Mouse (Mus musculus): ENCODE measurements around the gene Grk3. TPM values are rescaled to one million over a fixed set of nuclear protein-coding genes. Genes with fewer than 3 reads are reported as not detected.

The Grk3 gene
- polyA plus RNA-seq, 1 experiment from 2014 or later = 14.1 TPM

DNA sequence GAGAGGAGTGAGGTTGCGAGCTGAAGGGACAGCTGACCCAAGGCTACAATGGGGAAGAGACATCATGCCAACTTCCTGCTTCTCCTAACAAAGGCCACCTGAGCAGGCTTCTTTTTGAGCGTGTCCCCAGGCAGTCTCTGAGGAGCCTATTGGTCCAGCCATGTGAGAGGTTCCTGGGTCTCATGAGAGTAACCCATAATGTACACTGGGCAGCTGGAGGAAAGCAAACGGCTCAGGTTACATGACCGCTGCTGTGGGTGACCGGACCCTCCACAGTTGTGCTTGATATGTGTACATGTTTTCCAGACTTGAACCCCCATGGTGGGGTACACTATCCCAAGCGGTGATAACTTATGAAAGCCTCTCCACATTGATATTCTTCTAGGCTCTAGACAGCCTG is 108.1 kb downstream of the Grk3 start:
- 61% methylated on average over 6 of the region's 6 CpGs for whole genome bisulfite sequencing
- Histone ChIP-seq H3K9ac (no peak overlapping the region), H3K4me1 (replicated peaks) (peaks cover 22% of the 10 kb centered on the region), H3K27me3 (replicated peaks) (no peaks in the 10 kb centered on the region), H3K4me2 (no peak overlapping the region), H3K9me3 (replicated peaks) (peaks cover 11% of the 10 kb centered on the region; the same call in 1 of the 2 replicates), H3K4me3 (no peak overlapping the region), H3K27ac (ENCODE audit: poor library complexity, severe bottlenecking) (peak overlapping the region; percentile 73; the same call in 1 of the 2 replicates), H3K36me3 (no peaks in the 10 kb centered on the region)
- no peak for ATAC-seq (ENCODE audit: insufficient number of reproducible peaks, low FRiP score)

GRCm38 (mm10) chr5:112895674-112896654 is 119.6 kb downstream of the Grk3 start, which contains the start of gene Myo18b:
Myo18b (minus strand) TSS chr5:112896362.
- H3K9me3 ChIP-seq (replicated peaks) = no peaks in the 10 kb centered on the region
- H3K4me3 ChIP-seq = peak within 1 kb of the TSS; percentile 51
- peaks cover 30% of the 10 kb centered on the region for H3K4me1 ChIP-seq (replicated peaks)
- ATAC-seq (ENCODE audit: insufficient number of reproducible peaks, low FRiP score) = peak; percentile 83
- H3K9ac ChIP-seq = peak within 1 kb of the TSS; percentile 75
- H3K27ac ChIP-seq (ENCODE audit: poor library complexity, severe bottlenecking) = peak within 1 kb of the TSS; percentile 98
- H3K4me2 ChIP-seq = peak within 1 kb of the TSS; percentile 69
- no peaks in the 10 kb centered on the region for H3K27me3 ChIP-seq (replicated peaks)
- H3K36me3 ChIP-seq = peaks cover 8% of the 10 kb centered on the region; the same call in 1 of the 2 replicates
- WGBS = 36% methylated on average over 17 of the region's 17 CpGs

GRCm38 (mm10) chr5:112893462-112894060 is 122.0 kb downstream of the Grk3 start:
- no peaks in the 10 kb centered on the region for H3K27me3 ChIP-seq (replicated peaks)
- ATAC-seq (ENCODE audit: insufficient number of reproducible peaks, low FRiP score) = no peak
- peaks cover 13% of the 10 kb centered on the region for H3K36me3 ChIP-seq
- peaks cover 42% of the 10 kb centered on the region for H3K4me1 ChIP-seq (replicated peaks)
- H3K27ac ChIP-seq (ENCODE audit: poor library complexity, severe bottlenecking) = no peak overlapping the region
- no peaks in the 10 kb centered on the region for H3K9me3 ChIP-seq (replicated peaks)
- H3K4me2 ChIP-seq = peak overlapping the region; percentile 69
- H3K4me3 ChIP-seq = no peak overlapping the region
- no peak overlapping the region for H3K9ac ChIP-seq
- WGBS = 69% methylated on average over 5 of the region's 5 CpGs

DNA sequence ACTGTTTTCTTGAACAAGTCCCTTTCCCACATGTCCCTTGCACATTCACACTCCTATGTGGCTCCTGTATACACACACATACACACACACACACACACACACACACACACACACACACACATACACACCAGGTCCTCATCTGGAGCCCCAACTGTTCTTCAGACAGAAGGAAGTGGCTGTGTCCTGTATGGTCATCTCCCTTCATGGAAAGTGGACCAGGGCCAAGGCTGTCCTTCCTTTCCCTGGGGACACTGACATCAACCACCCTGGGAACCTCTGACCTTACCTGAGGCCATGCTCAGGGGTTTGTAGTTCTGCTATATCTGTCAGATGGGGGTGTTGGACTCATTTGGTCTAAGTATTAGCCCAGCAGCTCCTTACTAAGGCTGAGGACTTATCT is 123.2 kb downstream of the Grk3 start:
- H3K4me1 ChIP-seq (replicated peaks) = peaks cover 53% of the 10 kb centered on the region
- no peak overlapping the region for H3K4me3 ChIP-seq
- H3K9me3 ChIP-seq (replicated peaks) = no peaks in the 10 kb centered on the region
- H3K9ac ChIP-seq = no peak overlapping the region
- H3K4me2 ChIP-seq = no peak overlapping the region
- H3K27ac ChIP-seq (ENCODE audit: poor library complexity, severe bottlenecking) = no peak overlapping the region
- H3K36me3 ChIP-seq = peaks cover 22% of the 10 kb centered on the region
- no peak for ATAC-seq (ENCODE audit: insufficient number of reproducible peaks, low FRiP score)
- H3K27me3 ChIP-seq (replicated peaks) = no peaks in the 10 kb centered on the region

DNA sequence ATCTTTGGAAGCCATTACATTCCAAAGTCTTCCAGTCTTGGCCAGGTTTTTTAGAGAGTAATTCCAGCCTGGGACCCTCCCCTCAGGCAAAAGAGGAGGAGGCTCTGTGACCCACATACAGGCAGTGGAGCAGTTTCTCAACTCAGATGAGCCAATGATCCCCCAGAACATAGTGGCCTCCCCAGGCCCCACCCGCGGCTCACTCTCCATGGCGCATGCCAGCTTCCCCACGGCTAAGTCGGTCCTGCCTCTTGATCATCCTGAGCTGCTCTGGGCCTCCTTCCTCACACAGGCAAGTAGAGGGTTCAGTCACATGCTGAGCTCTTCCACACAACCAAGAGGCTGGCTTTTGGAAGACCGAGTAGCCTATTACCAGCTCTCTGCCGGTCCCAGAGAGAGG is 126.9 kb downstream of the Grk3 start:
- Histone ChIP-seq H3K9ac (no peak overlapping the region; the same call in 1 of the 2 replicates), H3K36me3 (peaks cover 22% of the 10 kb centered on the region), H3K27ac (ENCODE audit: poor library complexity, severe bottlenecking) (peak overlapping the region; percentile 3; the same call in 1 of the 2 replicates), H3K4me1 (replicated peaks) (peaks cover 57% of the 10 kb centered on the region), H3K27me3 (replicated peaks) (no peaks in the 10 kb centered on the region), H3K4me3 (no peak overlapping the region), H3K9me3 (replicated peaks) (no peaks in the 10 kb centered on the region), H3K4me2 (no peak overlapping the region)
- ATAC-seq (ENCODE audit: insufficient number of reproducible peaks, low FRiP score) = no peak
- WGBS = 47% methylated on average over 7 of the region's 7 CpGs

- Histone ChIP-seq H3K9ac (no peak overlapping the region), H3K27ac (ENCODE audit: poor library complexity, severe bottlenecking) (peak overlapping the region; percentile 85), H3K27me3 (replicated peaks) (no peaks in the 10 kb centered on the region), H3K36me3 (peaks cover 17% of the 10 kb centered on the region), H3K4me3 (no peak overlapping the region), H3K9me3 (replicated peaks) (no peaks in the 10 kb centered on the region), H3K4me1 (replicated peaks) (peaks cover 42% of the 10 kb centered on the region), H3K4me2 (peak overlapping the region; percentile 1; the same call in 1 of the 2 replicates)
- 53% methylated on average over 17 of the region's 17 CpGs for WGBS
- peak; percentile 49 for ATAC-seq (ENCODE audit: insufficient number of reproducible peaks, low FRiP score)
Measured at GRCm38 (mm10) chr5:112886687-112887491, 128.7 kb downstream of the Grk3 start.

DNA sequence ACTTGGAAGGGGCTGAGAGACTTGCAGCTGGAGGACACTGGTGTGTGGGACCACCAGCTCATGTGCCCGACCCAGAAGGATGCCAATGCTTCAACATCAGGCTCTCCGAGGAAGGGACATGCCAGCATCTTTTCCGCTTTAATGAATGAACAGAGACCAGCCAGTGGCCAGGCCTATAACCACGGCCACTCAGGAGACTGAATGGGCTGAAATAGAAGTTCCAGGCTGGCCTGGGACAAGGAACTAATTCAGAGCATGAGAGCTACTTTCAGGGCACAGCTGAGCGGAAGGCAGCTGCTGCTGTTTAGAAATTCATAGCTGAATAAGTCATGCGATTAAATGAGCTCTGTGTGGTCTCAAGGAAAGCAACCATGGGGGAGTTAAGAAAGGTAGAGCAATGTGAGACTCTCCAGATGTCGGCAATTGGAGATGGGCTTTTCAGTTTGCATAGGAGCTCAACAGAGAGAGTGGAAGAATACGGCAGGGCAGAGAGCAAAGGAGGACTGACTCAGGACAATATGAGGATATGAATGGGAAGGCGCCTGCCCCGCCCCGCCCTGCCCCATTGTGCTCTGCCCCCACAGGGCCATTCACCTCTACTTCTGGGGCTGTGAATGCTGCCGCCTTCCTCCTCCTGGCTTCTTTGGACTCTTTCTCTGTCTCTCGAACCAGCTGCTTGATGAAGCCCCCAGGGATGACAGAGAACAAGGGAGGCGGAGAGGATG is 138.0 kb downstream of the Grk3 start:
- Histone ChIP-seq H3K9ac (no peak overlapping the region), H3K4me3 (no peak overlapping the region), H3K27ac (ENCODE audit: poor library complexity, severe bottlenecking) (no peak overlapping the region), H3K4me2 (no peak overlapping the region), H3K36me3 (peaks cover 58% of the 10 kb centered on the region), H3K4me1 (replicated peaks) (peaks cover 27% of the 10 kb centered on the region), H3K9me3 (replicated peaks) (no peaks in the 10 kb centered on the region), H3K27me3 (replicated peaks) (no peaks in the 10 kb centered on the region)
- WGBS = 73% methylated on average over 14 of the region's 14 CpGs
- ATAC-seq (ENCODE audit: insufficient number of reproducible peaks, low FRiP score) = no peak

DNA sequence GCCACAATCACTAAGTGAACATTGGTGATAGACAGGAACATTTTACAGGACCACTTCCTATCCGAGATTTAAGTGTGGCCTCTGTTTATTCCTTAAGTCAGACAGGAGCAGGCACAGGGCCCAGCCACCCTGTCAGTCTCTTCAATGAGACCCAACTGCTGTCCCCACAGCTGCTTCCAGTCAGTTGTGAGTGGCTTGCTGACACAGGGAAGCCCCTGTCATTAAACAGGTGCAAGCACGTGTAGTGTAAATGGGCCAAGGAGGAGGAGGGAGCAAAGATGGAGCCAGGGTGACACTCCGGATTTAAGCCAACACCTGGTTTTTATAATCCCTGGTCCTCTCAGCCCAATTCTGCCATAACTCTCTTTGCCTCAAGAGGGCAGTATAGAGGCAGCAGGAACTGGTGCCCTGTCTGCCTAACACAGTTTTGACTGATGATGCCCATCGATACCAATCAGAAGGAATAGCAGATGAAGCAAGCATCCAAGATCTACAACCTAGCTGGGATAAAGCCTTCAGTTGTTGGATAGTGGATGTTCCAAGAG is 138.7 kb downstream of the Grk3 start:
- H3K4me3 ChIP-seq = no peak overlapping the region
- H3K27me3 ChIP-seq (replicated peaks) = no peaks in the 10 kb centered on the region
- H3K4me1 ChIP-seq (replicated peaks) = peaks cover 27% of the 10 kb centered on the region
- 36% methylated on average over 4 of the region's 4 CpGs for WGBS
- no peak overlapping the region for H3K27ac ChIP-seq (ENCODE audit: poor library complexity, severe bottlenecking)
- no peaks in the 10 kb centered on the region for H3K9me3 ChIP-seq (replicated peaks)
- no peak overlapping the region for H3K4me2 ChIP-seq
- ATAC-seq (ENCODE audit: insufficient number of reproducible peaks, low FRiP score) = no peak
- H3K36me3 ChIP-seq = peaks cover 58% of the 10 kb centered on the region
- H3K9ac ChIP-seq = no peak overlapping the region

GRCm38 (mm10) chr5:112872999-112873398 is 142.6 kb downstream of the Grk3 start:
- no peak overlapping the region for H3K9ac ChIP-seq
- H3K9me3 ChIP-seq (replicated peaks) = no peaks in the 10 kb centered on the region
- no peak overlapping the region for H3K4me2 ChIP-seq
- ATAC-seq (ENCODE audit: insufficient number of reproducible peaks, low FRiP score) = no peak
- no peaks in the 10 kb centered on the region for H3K27me3 ChIP-seq (replicated peaks)
- no peak overlapping the region for H3K27ac ChIP-seq (ENCODE audit: poor library complexity, severe bottlenecking)
- 72% methylated on average over 6 of the region's 6 CpGs for WGBS
- H3K4me1 ChIP-seq (replicated peaks) = no peaks in the 10 kb centered on the region
- no peak overlapping the region for H3K4me3 ChIP-seq
- peaks cover 74% of the 10 kb centered on the region for H3K36me3 ChIP-seq

DNA sequence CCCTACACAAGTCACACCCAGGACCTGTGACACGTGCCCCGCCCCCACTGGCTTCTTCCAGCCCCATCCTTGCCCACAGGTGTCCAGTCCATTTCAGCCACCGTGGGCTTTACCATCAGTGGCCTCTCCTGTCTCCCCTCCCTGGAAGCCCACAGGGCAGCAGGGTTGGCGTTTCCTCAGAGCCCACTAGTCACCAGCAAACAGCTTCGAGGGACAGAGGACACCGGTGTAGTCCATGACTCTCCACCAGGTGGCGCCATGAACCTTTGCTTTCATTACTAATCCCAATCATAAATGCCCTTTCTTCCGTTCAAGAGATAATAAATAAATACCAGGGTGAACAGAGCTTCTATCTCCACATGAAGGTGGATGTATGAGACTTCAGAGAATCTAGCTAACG is 144.9 kb downstream of the Grk3 start:
- Histone ChIP-seq H3K9ac (no peak overlapping the region), H3K9me3 (replicated peaks) (no peaks in the 10 kb centered on the region), H3K36me3 (peaks cover 72% of the 10 kb centered on the region), H3K4me1 (replicated peaks) (no peaks in the 10 kb centered on the region), H3K27ac (ENCODE audit: poor library complexity, severe bottlenecking) (no peak overlapping the region), H3K4me2 (no peak overlapping the region), H3K27me3 (replicated peaks) (no peaks in the 10 kb centered on the region), H3K4me3 (no peak overlapping the region)
- no peak for ATAC-seq (ENCODE audit: insufficient number of reproducible peaks, low FRiP score)
- 28% methylated on average over 9 of the region's 9 CpGs for WGBS

All from heart, embryonic 12.5 days (tissue).